Mouse (Mus musculus): ENCODE measurements around the gene Tnfrsf19.

Gene Tnfrsf19

GRCm38 (mm10) chr14:60957611-60958157, 88.6 kb downstream of the Tnfrsf19 start:
- DNase-seq = no peak

DNA sequence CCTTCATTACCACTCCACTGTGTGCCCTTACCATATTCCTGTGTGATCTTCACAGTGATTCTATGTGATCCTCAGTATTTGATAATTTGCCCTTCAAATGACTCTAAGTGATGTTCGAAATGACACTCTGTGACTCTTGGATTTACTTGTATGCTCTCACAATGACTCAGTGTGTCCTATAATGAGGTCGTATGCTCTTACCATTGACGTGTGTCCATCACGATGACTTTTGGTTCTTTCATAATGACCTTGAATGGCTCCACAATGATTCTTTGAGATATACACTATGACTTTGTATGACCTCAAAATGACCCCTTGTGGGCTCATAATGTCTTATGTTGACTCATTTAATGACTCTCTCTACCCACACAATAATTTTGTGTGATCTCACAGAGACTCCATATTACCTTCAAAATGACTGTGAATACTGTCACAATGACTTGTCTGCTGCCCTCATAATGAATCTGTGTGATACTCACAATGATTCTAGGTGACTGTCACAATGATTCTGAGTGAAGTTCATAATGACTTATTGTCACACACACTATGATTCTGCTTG, 108.7 kb downstream of the Tnfrsf19 start:
- DNase-seq = no peak

DNA sequence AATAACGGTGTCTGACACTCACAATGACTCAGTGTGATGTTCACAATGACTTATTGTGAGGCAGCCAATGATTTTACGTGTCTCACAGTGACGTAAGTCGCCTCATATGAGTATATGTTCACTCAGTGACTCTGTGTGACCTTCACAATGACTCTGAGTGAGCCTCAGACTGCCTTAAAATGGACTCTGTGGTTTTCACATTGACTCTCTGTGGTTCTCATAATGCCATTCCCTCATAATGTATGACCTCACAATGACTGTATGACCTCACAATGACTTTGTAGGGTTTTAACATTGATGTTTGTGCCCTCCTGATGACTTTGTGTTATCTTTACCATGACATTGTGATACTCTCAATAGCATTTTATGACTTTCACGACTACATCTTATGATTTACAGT, 110.6 kb downstream of the Tnfrsf19 start:
- no peak for DNase-seq

- DNase-seq = no peak
These were observed 120.3 kb downstream of the Tnfrsf19 start for GRCm38 (mm10) chr14:60926011-60926410.

GRCm38 (mm10) chr14:60916661-60917060, 129.6 kb downstream of the Tnfrsf19 start:
- DNase-seq = no peak

Measured in kidney, adult 8-10 months (tissue).